Mouse (Mus musculus) T-helper 2 cell (primary cell): ENCODE measurements around the gene Hhatl.

ENCODE experiments used
- in situ Hi-C: fragments of 300-600 bp; cut with MboI, MseI; formaldehyde crosslinking; loops from one replicate; pipeline ENCODE4 v1.15.1; 2025; ENCODE audit warnings: high pct_unique_total_duplicates

The Hhatl gene

DNA sequence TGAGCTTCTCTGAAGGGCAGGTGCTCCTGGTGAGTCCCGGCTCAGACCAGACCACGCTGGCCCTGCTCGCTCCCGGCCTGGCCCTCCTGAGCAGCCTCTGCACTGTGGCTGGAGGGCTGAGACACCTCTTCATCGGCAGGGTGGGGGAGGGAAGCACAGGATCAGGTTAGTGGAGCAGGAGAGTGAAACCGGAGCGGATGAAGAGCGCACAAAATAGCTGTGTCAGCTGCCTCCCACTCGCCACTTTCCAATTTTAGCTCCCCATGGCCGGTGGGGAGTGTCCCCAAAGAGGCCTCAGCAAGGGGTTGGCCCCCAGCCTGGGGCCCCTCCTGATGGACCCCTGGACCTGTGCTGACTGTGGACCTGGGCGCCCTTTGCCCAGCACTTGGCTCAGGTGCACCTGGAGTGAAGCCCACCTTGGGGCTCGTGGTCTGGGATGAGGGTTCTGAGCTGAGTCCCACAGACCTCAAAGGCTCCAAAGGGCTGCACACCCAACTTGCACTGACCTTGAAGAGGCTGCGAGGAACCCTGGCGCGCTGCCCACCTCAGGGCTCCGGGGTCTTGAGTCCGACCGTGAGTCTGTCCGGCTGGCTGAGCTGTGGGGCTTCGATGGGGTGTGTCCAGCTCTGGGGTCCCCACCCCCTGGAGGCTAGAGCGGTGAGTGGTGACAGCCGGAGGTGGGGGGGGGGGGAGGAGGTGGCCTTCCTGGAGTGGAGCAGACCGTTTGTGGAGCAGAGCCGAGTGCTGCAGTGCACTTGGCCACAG is at the start of gene Hhatl:
TSS of gene Hhatl (minus strand) at position 751 of the 765 bp plus-strand sequence.
- in situ Hi-C loops = no loop called here

DNA sequence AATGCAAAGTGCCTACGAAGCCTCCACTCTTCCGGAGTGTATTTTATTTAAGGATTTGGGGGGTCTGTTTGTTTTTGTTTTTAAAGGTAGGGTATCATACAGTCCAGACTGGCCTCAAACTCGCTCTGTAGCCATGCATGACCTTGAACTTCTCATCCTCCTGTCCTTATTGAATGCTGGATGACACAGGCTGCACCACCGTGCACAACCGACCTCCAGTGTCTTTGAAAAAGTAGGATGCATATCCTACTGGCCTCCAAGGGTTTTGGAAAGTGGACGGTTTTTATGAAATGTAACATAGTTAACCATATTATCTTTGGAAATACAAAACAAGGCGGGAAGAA is 47.3 kb upstream of the Hhatl start:
- in situ Hi-C loops = no loop called here

DNA sequence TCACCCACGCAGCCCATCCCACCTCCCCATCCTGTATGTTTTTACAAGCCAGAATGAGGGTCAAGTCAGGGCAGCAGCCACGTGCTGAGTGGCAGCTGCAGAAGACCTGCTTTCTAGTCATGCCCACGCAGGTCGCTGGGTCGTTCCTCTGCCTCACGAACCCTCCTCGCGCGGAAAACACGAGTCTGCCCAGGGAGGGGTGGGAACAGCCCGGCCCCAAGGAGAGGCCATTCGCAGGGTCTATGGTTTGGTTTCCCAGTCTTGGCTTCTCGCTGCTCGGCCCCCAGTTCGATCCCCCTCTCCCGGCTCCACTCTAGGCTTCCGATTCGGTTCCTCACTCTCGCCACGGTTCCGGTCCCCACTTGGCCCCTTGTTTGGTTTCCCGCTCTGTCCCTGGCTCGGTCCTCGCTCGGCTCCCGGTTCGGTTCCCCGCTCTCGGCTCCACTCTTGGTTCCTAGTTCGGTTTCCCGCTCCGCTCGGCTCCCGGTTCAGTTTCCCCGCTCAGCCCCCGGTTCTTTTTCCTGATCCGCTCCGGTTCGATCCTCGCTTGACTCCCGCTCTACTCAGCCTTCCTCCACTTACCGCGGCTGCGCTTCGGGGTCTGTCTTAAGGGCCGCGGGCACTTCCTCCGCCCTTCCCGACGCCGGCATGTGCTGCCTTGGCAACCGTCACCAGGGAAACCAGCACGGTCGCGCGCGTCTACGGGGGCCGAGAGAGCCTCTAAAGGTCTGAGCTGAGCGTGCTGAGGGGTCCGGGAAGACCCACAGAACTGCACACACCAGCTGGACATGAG is 46.7 kb upstream of the Hhatl start, which contains the start of gene Ccdc13:
TSS of gene Ccdc13 (minus strand) at position 633 of the 793 bp plus-strand sequence.
- in situ Hi-C loops = no loop called here

DNA sequence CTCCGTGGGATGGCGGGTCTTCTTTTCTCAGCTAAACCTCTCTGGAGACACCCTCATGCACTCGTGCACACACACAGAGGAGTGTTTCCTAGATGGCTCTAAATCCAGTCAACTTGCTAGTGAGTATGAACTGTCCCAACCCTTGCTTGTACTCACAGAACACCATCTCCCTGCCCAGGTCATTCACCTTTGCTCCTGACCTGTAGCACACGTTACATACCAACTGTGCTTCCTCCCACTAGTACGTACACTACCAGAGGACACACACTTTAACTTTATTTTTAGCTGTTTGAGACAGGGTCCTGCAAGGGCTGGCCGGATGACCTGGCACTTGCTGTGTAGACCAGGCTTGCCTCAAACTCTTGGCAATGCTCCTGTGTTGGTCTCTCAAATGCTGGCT is 45.7 kb upstream of the Hhatl start:
- in situ Hi-C loops = no loop called here

DNA sequence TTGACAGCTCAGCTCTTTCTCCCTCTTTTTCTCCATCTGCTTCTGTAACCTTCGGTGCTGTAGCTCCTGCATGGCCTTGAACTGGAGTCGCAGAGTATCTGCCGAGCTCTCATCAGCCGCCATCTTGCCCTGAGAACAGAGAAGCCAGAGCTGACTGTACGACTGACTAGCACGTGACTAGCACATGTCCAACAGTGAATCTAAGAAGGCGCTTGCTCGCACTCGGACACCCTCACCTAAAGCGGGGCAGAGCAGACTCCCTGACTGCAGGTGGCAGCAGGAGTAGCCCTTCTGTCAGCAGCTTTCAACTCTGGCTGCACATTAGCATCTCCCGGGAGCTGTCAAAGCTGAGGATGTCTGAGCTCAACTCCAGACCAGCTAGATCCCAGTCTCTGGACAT is 41.5 kb upstream of the Hhatl start:
- in situ Hi-C loops = no loop called here

DNA sequence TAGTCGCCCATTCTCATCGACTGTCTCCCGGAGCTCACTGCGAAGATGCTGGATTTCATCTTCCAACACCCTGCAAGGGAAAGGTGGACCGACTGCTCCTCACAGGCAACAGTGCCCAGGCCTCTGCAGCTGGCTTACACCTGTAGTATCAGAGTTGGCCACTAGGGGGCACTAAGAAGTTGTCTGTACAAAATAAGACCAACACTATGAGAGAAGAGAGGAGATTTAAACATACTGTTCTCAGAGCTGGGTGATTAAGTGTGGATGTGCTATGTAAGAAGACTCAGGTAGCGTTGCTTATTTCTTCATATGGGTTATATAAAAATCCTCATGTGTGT is 38.6 kb upstream of the Hhatl start:
- in situ Hi-C loops = no loop called here

DNA sequence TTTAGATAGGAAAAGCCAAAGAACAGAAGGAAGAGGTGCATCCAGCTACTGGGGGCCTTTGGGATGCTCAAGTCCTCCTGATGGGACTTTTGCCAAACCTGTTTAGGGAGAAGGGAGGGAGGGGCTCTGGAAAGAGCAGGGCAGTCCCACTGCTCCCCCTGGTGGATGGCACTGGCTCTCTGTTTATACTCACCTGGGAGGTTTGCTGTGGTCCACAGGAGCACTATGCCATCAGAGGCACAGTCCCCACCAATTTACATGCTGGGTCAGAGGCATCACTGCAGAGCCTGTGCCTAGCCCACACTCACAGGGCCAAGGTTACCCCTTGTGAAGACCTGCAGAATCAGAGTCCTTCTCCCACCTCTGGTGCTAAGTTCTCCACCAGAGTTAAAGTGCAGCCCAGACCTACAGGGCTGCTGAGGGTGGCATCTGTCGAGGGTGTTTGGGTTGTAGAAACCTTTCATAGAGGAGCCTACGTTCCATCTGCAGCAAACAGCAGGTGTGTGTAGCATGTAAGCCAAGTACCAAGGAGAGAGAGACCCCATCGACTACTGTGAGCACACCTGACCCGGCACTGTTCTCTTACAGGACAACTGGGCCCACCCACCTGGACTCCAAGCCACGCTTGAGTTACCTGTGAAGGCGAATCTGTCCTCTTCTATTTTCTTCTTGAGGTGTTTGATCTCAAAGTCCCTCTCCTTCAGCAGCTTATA is 38.1 kb upstream of the Hhatl start:
- in situ Hi-C loops = no loop called here

DNA sequence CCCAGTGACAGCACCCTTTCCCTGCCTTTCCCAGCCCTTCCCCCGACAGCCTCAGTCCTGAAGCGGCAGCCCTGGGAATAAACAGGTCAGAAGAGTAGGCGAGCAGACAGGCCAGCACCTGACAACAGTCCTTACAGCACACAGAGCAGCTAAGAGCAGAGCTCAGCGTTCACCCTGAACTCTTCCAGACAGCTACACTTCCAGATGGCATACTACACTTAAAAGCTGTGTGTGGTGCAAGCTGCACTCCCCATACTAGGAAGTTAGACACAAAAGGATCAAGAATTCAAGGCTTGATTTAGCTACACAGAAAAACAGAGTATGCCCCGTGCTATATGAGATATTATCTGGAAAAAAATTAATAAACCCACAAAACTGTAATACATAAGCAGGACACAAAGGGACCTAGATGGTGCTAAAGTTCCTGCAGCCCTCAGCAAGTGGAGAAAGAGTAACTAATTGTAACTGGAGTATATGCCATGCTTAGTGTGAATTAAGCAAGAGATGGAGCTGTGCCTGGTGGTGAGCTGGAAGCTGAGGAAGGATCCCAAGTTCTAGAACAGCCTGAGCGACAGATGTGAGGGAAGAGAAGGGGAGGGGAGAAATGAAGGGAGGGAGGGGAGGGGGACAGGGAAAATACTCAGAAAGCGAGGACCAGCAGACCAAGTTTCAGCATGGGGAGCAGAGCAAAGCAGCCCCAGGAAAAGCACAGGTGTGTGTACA is 37.1 kb upstream of the Hhatl start:
- in situ Hi-C loops = no loop called here

DNA sequence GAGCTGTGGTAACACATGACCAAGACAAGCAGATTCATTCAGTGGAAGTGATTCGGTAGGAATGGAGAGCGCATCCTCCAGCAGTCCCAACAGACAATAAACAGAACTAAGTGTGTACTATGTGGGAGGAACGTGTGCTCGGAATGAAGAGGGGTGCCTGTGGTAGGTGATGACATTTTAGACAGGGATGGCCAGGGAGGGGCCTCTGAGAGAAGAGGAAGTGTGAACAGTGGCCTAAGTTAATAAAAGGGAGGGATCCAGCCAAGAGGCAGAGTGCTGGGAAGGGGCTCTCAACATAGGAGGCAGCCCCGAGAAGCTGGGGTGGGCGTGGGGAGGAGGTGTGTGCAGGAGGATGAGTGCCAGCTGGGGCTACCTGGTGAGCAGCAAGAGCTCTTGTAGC is 36.0 kb upstream of the Hhatl start:
- in situ Hi-C loops = no loop called here

DNA sequence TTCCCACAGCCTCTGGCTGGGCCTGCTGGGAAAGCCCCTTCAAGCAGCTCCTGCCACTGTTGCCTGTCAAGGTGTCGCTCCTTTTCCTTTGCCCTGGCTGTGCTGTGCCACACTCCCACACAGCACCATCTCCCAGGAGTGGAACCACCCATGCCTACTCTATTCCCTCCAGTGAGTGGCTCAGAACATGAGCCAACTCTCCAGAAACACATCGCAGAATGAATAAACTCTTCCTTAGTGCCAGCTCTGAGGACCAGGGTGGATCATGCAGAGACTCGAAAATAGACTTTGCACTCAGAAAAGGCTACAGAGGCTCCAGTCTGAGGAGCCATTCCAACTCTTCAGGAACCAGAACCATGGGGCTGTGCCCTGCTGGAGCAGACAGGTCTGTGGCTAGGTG is 34.0 kb upstream of the Hhatl start:
- in situ Hi-C loops = no loop called here

DNA sequence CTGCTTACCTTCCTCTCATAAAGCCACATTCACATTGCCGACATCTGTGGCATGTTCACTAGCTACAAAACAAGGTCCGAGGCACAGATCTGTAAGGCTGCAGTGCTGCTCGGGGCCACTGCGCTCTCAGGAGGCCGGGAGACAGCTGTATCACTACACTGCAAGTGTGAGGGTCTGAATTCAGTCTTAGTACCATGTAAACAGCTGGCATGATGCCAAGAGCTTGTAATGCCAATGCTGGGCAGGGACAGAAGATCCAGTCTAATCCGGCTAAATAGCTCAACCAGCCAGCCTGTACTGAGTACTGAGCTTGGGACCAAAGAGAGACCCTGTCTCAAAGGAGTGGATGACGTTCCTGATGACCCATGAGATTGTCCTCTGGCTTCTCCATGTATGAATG is 31.7 kb upstream of the Hhatl start:
- in situ Hi-C loops = no loop called here

DNA sequence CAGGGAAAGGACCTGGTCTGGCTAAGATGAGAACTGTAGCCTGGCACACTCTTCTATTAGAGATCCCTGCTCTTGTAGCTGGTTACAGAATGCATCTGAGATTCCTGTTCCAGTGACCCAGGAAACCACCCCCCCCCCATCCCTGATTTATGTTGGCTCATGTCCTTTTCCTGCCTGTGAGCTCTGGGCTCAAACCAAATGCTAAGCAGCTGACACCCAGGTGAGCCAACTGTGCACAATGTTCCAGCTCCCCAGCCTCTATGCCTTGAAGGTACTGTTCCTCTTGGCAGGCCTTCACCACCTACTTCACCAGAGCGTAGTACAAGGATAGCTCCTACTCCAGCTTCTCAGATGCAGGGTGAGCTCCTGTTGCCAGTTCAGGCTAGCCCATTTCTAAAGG is 30.7 kb upstream of the Hhatl start:
- in situ Hi-C loops = no loop called here

DNA sequence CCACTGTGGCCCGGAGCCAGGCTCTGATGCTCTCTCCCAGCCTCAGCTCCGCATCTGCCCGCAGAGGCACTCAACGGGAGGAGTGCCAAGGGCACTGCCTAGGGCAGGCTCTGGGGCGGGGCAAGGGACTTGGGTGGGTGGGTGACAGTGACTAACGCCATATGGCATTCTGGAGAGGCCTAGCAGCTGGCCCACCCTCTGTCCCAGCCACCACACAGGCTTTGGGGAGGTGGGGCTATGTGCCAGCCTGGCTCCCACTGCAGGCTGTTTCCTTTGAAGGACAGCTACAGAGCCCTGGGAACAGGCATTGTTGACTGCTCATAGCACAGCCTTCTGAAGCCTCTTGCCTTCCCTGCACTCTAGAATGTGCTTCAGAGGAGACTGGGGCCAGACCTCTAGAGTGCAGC is 30.3 kb upstream of the Hhatl start:
- in situ Hi-C loops = no loop called here

DNA sequence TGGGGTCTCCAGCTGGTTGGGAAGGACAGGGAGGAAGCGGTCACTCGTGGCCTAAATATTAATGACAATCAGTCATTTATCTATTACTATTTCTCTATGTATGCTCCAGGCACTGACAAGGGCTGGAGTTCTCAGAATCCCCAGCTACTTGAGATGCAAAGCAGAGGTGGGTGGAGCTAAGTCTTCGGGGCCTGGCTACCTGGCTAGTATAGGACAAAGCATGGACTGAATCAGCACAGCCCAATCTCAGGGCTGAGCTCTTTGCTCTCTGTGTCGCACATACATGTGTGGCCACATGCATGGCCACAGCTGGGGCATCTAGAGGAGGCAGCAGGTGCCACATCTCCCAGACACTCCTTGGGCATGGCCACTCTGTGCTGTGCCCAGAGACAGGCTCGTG is 28.5 kb upstream of the Hhatl start:
- in situ Hi-C loops = no loop called here

DNA sequence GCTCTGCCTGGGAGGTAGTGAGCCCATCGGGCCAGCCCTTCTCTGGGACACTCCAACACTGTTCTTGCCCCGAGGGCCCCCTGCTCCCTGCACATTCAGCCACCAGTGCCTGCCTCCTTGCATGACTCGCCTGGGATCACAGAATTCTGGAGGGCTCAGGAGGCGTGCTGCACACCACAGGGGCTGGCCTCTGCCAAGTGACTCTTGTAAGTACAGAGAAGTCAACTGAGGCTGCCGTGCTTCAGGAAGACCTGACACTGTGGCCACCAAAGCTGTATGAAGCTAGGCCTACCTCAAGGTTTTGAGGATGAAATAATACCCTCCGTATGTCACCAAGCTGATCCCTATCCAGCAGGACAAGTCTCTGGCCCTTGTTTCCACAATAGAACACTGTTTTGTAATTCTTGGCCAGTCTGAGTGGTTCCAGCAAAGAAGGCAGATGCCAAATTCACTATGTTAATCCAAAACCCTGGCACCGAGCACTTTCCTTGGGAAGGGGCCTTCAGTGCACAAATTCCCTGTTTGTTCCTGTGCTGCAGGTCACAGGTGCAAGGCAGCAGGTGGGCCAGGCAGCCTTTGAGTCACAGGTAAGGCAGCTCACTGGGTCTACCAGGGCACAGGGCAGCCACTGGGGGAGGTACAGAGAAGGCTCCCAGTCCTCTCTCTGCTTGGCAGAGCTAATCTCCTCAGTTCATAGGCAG is 27.6 kb upstream of the Hhatl start:
- in situ Hi-C loops = no loop called here

DNA sequence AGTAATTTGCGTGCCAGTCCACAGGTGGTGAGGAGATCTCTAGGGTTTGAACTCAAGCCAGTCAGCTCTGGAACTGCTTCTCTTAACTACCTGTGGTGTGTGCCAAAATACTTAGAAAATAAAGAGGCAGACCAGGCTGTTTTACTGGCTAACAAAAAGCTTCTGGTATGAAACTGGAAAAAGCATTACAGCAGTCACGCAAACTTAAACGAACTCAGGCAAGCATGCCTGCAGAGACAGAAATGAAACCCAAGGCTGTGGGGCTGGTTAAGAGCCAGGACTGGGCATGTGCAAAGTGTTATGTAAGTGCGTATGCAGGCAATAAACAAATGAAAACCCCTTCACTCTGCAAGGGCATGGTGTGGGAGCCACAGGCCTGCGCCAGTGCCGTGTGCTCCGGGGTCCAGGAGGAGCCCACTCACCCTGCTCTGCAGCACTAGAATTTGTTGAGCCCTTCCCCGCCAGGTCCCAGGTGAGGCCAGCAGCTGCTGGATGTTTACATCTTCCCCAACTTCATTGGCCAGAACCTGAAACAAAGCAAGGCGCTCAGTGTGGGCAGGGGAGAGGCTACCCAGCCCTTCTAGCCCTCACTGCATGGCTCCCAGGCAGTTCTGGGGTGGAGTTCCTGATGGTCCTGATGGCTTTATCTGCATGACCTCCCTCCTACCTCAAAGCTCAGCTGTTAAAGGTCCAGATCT is 26.9 kb upstream of the Hhatl start:
- in situ Hi-C loops = no loop called here

DNA sequence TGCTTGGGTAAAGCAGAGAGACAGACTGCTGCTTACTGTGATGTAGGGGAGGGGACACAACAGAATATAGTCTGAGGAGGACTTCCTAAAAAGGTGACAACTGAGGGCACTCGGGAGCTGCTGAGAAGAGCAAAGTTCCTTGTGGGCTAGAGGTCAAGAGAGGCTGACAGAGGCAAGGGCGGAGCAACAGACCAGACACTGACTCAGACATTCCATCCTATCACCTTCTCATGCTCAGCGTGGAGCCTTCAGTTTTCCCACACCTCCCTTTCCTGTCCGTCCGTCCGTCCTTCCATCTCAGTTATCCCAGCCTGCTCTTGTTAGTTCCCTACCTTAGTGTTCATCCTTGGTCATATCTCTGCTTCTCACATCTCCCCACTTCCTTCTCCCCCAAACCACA is 22.9 kb upstream of the Hhatl start:
- in situ Hi-C loops = no loop called here

DNA sequence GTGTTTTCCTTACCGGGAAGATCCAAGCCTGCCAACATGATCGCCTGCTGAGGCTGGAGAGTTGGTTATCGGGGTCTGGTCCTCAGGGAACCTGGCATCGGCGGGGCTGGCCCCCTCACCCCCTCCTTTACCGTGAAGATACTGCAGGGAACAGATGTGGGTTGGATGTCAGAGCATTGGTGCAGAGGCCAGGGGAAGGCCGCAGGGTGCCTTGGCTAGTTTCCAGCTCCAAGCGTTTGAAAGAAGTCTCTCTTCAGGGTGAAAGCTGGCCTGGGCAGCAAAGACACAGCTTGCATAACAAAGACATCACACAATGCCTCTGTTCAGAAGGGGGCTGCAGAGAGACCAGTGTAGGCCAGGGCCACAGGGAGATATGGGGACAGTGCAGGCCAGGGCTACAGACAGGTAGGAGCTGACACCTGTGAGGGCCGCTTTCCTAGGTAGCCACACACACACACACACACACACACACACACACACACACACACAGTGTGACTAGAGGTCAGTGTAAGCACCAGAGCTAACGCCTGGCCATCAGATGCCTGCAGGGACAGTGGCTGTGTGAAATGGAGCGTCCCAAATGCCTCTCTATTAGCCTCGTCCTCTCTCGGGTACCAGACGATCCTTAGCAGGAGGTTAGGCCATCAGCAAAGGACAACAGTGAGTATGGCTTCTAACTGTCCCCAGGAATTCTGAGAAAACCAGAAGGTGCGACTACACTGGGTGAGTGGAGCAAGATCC is 17.9 kb upstream of the Hhatl start:
- in situ Hi-C loops = no loop called here

DNA sequence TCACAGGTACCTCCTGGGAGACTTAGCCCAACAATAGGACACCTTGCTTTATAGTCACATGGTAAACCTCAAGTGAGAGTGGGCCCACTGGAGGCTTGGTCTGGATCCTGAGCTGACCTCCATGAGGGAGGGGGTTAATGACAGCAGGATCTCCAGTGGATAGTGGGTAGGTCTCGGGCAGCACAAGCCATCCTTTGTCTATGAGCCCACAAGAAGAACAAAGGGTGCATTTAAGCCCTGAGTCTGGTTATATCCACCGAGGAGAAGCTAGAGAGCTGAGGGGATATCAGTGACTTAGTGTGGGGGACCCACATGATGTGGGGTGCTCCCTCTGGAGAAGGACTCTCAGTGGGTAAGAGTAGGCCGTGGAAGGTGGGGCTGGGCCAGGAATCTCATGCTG is 16.2 kb upstream of the Hhatl start:
- in situ Hi-C loops = no loop called here

DNA sequence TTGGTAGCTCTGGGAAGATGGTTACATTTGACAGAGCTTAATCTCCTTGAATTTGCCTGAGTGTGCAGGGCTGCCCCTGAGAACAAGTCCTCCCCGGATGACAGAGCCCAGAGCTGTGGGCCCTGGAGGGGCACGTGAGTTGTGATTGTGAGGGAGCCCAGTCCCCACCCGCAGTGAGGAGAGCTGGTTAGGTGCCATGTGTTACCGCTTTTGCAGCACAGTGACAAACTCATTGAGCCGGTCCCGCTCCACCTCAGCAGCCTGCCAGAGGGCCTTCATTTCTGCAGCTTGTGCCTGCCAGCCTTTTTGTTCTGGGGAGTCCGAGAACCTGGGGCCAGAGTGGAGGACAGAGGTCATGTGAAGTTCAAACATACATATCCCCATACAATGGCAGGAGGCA is 15.6 kb upstream of the Hhatl start:
- in situ Hi-C loops = no loop called here
